Mouse (Mus musculus): ENCODE results near the gene Hnrnpc. TPM values are rescaled to one million over a fixed set of nuclear protein-coding genes. Genes with fewer than 3 reads are reported as not detected.
A peak's percentile ranks its signal among the peaks of the same experiment; 100 is the strongest.
"Not testable (repeated sequence)": the region's sequence is repeated elsewhere in the genome, so short reads cannot be mapped to it uniquely, and the experiment has no call there.

Gene Hnrnpc
- polyA plus RNA-seq, 1 experiment from 2014 or later = 162 TPM

DNA sequence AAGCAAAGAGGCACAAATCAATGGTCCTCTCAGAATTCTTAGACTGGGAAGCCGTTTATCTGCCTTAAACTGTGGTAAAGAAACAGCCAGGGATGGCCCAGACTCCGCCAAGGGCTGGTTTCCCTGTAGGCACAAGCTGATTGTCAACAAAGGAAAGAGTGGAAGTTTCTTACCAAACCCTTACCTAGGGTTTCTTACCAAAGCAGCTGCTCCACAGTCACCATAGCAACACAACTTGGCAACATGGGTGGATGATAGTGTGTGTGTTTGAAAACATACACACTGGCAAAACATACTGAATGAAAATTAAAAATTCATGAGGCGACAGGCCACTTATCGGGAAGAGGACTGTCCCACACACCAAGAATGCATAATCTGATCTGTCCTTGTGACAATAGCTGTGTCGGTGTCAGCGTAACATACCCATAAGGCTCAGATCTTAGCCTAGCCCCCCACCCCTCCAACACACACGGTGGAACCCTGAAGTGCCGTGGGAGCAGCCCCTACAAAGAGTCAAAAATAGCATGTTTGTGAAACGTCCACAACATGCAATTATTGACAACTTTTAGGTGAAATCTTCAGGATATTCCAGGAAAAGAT is 57.8 kb downstream of the Hnrnpc start:
- Histone ChIP-seq H3K27ac (replicated peaks) (no peak overlapping the region), H3K4me1 (replicated peaks; ENCODE audit: control insufficient read depth, insufficient read depth) (no peaks in the 10 kb centered on the region), H3K9me3 (ENCODE audit: control insufficient read depth, low read length) (no peaks in the 10 kb centered on the region), H3K36me3 (ENCODE audit: control insufficient read depth, insufficient read depth, low read length) (no peaks in the 10 kb centered on the region), H3K4me3 (ENCODE audit: low read depth, low read length) (no peak overlapping the region), H3K4me2 (replicated peaks; ENCODE audit: low read depth) (no peak overlapping the region), H3K27me3 (ENCODE audit: control insufficient read depth, insufficient read depth, low read length) (no peaks in the 10 kb centered on the region), H3K9ac (ENCODE audit: low read length) (no peak overlapping the region)
- DNase-seq (ENCODE audit: low spot score) = no peak
- TF ChIP-seq EP300 (optimal IDR thresholded peaks at IDR 0.05) (no peak), CTCF (IDR thresholded peaks at IDR 0.05; ENCODE audit: low read depth) (no peak)
- no peak for ATAC-seq (ENCODE audit: low FRiP score, low TSS enrichment)
- 77% methylated on average over 9 of the region's 9 CpGs for WGBS

DNA sequence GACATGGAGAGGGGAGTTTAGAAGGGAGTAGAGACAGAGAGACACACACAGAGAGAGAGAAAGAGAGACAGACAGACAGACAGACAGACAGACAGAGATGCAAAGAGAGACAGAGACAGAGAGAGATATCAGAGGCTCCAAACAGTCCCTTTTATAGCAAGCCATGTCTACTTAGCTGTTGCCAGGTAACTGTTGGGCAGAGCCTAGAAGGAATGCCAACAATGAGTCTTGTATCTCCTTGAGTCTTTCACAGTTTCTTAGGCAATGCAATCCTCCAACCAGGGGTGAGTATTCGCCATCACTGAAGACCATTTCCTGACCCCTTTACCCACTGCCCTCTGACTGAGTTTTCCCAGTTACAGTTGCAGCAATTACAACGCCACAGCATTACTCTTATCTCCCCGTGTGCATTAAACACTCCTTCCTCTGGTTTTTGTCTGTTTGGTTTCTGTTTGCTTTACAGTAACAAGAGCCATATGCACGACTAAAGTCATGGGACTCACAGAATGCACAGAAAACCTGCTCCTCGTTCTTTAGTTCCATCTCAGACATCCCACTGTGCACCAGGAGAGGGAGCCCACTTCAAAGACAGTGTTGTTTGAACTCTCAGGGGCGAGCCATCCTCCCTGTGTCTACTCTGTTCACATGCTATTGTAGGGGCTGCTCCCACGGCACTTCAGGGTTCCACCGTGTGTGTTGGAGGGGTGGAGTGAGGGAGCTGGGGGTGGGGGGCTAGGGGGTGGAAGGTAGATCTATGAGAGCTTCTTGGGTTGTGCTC is 58.7 kb downstream of the Hnrnpc start:
- DNase-seq (ENCODE audit: low spot score) = peak; percentile 54
- peak; percentile 71; the same call in 1 of the 2 replicates for ATAC-seq (ENCODE audit: low FRiP score, low TSS enrichment)
- Histone ChIP-seq H3K36me3 (ENCODE audit: control insufficient read depth, insufficient read depth, low read length) (no peaks in the 10 kb centered on the region), H3K27ac (replicated peaks) (no peak overlapping the region), H3K9me3 (ENCODE audit: control insufficient read depth, low read length) (no peaks in the 10 kb centered on the region), H3K27me3 (ENCODE audit: control insufficient read depth, insufficient read depth, low read length) (no peaks in the 10 kb centered on the region), H3K4me2 (replicated peaks; ENCODE audit: low read depth) (no peak overlapping the region), H3K4me1 (replicated peaks; ENCODE audit: control insufficient read depth, insufficient read depth) (no peaks in the 10 kb centered on the region), H3K4me3 (ENCODE audit: low read depth, low read length) (no peak overlapping the region), H3K9ac (ENCODE audit: low read length) (no peak overlapping the region)
- WGBS = 6% methylated on average over 8 of the region's 8 CpGs
- TF ChIP-seq EP300 (optimal IDR thresholded peaks at IDR 0.05) (no peak), CTCF (IDR thresholded peaks at IDR 0.05; ENCODE audit: low read depth) (peak; percentile 76)

DNA sequence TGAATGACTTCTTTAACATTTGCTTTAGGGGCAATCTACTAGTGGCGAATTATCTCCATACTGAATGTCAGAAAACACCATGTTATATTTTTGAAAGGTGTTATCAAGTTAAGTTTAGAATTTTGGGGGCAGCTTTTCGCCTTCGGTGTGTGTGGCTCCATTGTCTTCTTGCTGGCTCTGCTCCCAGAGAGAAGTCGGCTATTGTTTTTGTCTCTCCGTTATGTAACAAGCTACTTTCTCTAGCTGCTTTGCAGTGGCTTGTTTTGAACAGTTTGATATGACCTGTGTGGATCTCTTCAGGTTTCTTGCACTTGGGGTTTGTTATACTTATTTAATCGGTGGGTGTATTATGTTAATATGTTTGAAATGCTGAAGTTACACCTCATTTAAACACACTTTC is 60.4 kb downstream of the Hnrnpc start:
- Histone ChIP-seq H3K4me3 (ENCODE audit: low read depth, low read length) (no peak overlapping the region), H3K4me2 (replicated peaks; ENCODE audit: low read depth) (no peak overlapping the region), H3K36me3 (ENCODE audit: control insufficient read depth, insufficient read depth, low read length) (no peaks in the 10 kb centered on the region), H3K4me1 (replicated peaks; ENCODE audit: control insufficient read depth, insufficient read depth) (no peaks in the 10 kb centered on the region), H3K9me3 (ENCODE audit: control insufficient read depth, low read length) (no peaks in the 10 kb centered on the region), H3K9ac (ENCODE audit: low read length) (no peak overlapping the region), H3K27ac (replicated peaks) (no peak overlapping the region), H3K27me3 (ENCODE audit: control insufficient read depth, insufficient read depth, low read length) (no peaks in the 10 kb centered on the region)
- 54% methylated on average over 6 of the region's 6 CpGs for WGBS
- DNase-seq (ENCODE audit: low spot score) (no peak), ATAC-seq (ENCODE audit: low FRiP score, low TSS enrichment) (no peak)
- no peak for TF ChIP-seq CTCF (IDR thresholded peaks at IDR 0.05; ENCODE audit: low read depth)
- TF ChIP-seq EP300 (optimal IDR thresholded peaks at IDR 0.05) = no peak

DNA sequence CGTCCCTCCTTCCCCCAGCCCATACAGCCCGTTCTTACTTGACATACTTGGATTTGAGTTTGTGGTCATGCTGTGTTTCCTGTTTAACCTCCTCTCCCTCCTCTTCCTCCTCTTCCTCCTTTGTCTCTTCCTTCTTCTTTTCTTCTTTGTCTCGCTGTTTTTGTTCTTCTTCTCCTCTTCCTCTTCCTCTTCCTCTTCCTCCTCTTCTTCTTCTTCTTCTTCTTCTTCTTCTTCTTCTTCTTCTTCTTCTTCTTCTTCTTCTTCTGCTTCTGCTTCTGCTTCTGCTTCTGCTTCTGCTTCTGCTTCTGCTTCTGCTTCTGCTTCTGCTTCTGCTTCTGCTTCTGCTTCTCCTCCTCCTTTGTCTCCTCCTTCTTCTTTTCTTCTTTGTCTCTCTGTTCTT is 61.5 kb downstream of the Hnrnpc start, which contains the start of gene Olfr221:
Gene Olfr221 (minus strand): TSS at position 101 of the 400 bp plus-strand sequence.
- H3K36me3 ChIP-seq (ENCODE audit: control insufficient read depth, insufficient read depth, low read length); H3K9ac ChIP-seq (ENCODE audit: low read length); H3K9me3 ChIP-seq (ENCODE audit: control insufficient read depth, low read length); H3K4me3 ChIP-seq (ENCODE audit: low read depth, low read length); H3K27ac ChIP-seq (replicated peaks); H3K4me1 ChIP-seq (replicated peaks; ENCODE audit: control insufficient read depth, insufficient read depth); H3K4me2 ChIP-seq (replicated peaks; ENCODE audit: low read depth); DNase-seq (ENCODE audit: low spot score); ATAC-seq (ENCODE audit: low FRiP score, low TSS enrichment); H3K27me3 ChIP-seq (ENCODE audit: control insufficient read depth, insufficient read depth, low read length): not testable (repeated sequence)
- WGBS = 56% methylated on average over 3 of the region's 3 CpGs

DNA sequence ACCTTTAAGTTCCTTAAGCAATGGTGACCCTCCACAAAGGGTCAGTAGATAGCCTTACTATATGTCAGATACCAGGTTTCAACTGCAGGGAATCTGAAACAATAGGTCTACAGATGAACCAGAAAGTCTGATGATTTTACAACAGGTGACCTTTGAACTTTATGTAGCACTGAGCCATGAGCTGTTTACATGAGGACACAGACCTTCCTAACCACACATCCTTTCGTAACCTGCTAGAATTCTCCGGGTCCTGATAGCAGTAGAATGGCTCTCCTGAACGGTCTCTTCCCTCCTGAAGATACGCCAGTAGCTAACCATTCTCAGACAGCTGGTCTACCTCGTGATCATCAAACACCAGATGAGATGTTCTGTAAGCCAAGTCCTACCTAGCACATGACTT is 64.5 kb downstream of the Hnrnpc start:
- no peaks in the 10 kb centered on the region for H3K36me3 ChIP-seq (ENCODE audit: control insufficient read depth, insufficient read depth, low read length)
- TF ChIP-seq CTCF (IDR thresholded peaks at IDR 0.05; ENCODE audit: low read depth) (no peak), EP300 (optimal IDR thresholded peaks at IDR 0.05) (no peak)
- H3K27me3 ChIP-seq (ENCODE audit: control insufficient read depth, insufficient read depth, low read length) = no peaks in the 10 kb centered on the region

DNA sequence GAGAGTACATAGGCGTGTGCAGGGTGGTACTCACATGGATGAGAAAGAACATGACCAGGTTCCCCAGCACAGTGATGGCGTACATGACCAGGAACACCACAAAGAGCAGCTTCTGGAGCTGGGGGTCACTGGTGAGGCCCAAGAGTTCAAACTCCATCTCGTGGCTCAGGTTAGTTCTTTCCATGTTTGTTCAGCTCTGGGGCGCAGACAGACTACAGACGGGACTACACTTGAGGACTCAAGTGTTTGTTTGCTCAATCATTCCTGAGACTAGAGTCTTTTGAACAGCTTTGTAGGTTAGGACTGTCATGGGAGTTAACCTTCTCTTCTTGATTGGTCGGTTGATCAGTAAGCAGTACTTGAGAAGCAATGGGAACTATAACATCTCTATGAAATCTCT is 67.9 kb downstream of the Hnrnpc start:
- Histone ChIP-seq H3K9ac (ENCODE audit: low read length) (no peak overlapping the region), H3K36me3 (ENCODE audit: control insufficient read depth, insufficient read depth, low read length) (no peaks in the 10 kb centered on the region), H3K9me3 (ENCODE audit: control insufficient read depth, low read length) (no peaks in the 10 kb centered on the region), H3K4me3 (ENCODE audit: low read depth, low read length) (no peak overlapping the region), H3K4me1 (replicated peaks; ENCODE audit: control insufficient read depth, insufficient read depth) (no peaks in the 10 kb centered on the region), H3K4me2 (replicated peaks; ENCODE audit: low read depth) (no peak overlapping the region), H3K27me3 (ENCODE audit: control insufficient read depth, insufficient read depth, low read length) (no peaks in the 10 kb centered on the region), H3K27ac (replicated peaks) (no peak overlapping the region)
- DNase-seq (ENCODE audit: low spot score) = no peak
- TF ChIP-seq EP300 (optimal IDR thresholded peaks at IDR 0.05) (no peak), CTCF (IDR thresholded peaks at IDR 0.05; ENCODE audit: low read depth) (no peak)
- ATAC-seq (ENCODE audit: low FRiP score, low TSS enrichment) = no peak
- WGBS = 75% methylated on average over 6 of the region's 6 CpGs

More for the DNA sequence above, 64.5 kb downstream of the Hnrnpc start:
- no peak for DNase-seq (ENCODE audit: low spot score)
- no peak for ATAC-seq (ENCODE audit: low FRiP score, low TSS enrichment)
- Histone ChIP-seq H3K4me1 (replicated peaks; ENCODE audit: control insufficient read depth, insufficient read depth) (no peaks in the 10 kb centered on the region), H3K9me3 (ENCODE audit: control insufficient read depth, low read length) (no peaks in the 10 kb centered on the region), H3K9ac (ENCODE audit: low read length) (no peak overlapping the region), H3K27ac (replicated peaks) (no peak overlapping the region), H3K4me3 (ENCODE audit: low read depth, low read length) (no peak overlapping the region), H3K4me2 (replicated peaks; ENCODE audit: low read depth) (no peak overlapping the region)
- 80% methylated on average over 5 of the region's 5 CpGs for WGBS

Measured in stomach, postnatal 0 days (tissue).